In the genomic region with DNA sequence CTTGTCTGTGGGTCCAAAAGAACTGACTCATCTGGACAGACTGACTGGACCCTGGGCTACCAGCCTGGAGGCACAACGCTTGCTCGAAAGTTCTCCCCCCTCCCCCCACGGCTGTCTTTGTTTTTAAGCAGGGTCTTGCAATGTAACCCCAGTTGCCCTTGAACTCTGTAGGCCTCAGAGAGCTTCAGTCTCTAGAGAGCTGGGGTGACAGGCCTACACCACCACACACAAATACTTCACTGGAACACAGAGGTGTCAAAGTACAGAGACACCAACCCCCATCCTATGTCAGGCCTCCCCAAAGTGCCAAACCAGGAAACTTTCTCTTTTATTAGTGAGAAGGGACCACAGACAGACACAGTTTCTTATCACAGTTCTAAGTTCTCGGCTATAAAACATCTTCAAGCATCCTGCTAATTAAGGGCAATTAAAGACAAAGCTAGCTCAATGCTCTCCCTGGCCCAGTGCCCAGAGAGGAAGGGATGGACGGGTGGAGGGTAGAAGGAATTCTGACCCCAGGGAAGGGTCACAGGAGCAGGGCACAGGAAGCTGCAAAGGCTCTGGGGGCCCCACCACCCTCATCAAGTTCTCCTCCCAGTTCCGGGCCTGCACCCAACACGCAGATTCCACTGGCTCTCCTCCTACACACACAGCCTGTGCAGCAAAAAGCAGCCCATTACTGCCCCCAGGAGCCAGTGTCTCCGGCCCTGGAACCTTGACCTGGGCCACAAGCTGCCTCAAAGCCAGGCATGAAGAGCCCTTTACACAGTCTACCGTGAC, we compare ENCODE assay signal across 7 mouse cellular contexts. TPM values are rescaled to one million over a fixed set of nuclear protein-coding genes. Genes with fewer than 3 reads are reported as not detected.
DNase-seq lines count a peak whose midpoint lies in the region; ATAC-seq lines count a peak whose summit lies in the region.

No protein-coding gene starts in this region.

- peak; percentile 80 for DNase-seq in MN1 (ENCODE audit: low spot score)
- DNase-seq in adrenal gland, postnatal 14 days: peak; percentile 52
- peak; percentile 92 for DNase-seq in kidney, postnatal 14 days
- DNase-seq in lung, postnatal 4 days: peak; percentile 62 to 82
- DNase-seq in left cerebral cortex, adult 8-10 months (ENCODE audit: low spot score in 2 of 2): no peak
- DNase-seq in spleen, adult 12 weeks (ENCODE audit: low spot score): no peak

- no peaks in the 10 kb centered on the region for H3K27me3 ChIP-seq in heart, embryonic 11.5 days (ENCODE audit: control insufficient read depth, insufficient read depth, low read length)

- 34% methylated on average over 9 of the region's 9 CpGs for WGBS in heart, embryonic 11.5 days (ENCODE audit: insufficient replicate concordance)

- no peaks in the 10 kb centered on the region for H3K36me3 ChIP-seq in heart, embryonic 11.5 days (ENCODE audit: control insufficient read depth, insufficient read depth, low read length)

- no peaks in the 10 kb centered on the region for H3K9me3 ChIP-seq in heart, embryonic 11.5 days (replicated peaks; ENCODE audit: control insufficient read depth, low read length)

- ATAC-seq in heart, embryonic 11.5 days (replicated peaks; ENCODE audit: insufficient number of reproducible peaks, low FRiP score, low TSS enrichment): no peak

- H3K4me3 ChIP-seq in heart, embryonic 11.5 days (ENCODE audit: low read depth, low read length): no peak overlapping the region

- H3K9ac ChIP-seq in heart, embryonic 11.5 days (ENCODE audit: low read depth, low read length): peak overlapping the region; percentile 39

- H3K4me2 ChIP-seq in heart, embryonic 11.5 days: peak overlapping the region; percentile 6

- H3K4me1 ChIP-seq in heart, embryonic 11.5 days (ENCODE audit: control insufficient read depth, insufficient read depth, low read length): peaks cover 62% of the 10 kb centered on the region

- peak overlapping the region; percentile 73 for H3K27ac ChIP-seq in heart, embryonic 11.5 days (ENCODE audit: low read depth, low read length)

RNA-seq across cellular contexts. Expression of a gene that starts 7.3 kb away (rescaled TPM):
- 18.8 and 21.2 TPM in 2 replicates for total RNA-seq in adrenal gland, postnatal 14 days (2021)
- polyA plus RNA-seq in heart, embryonic 11.5 days (2014; fragmentation: Nextera tagmentation; extraction: Ambion mirVana): 18.2 and 35.8 TPM in 2 replicates
- 10 to 100 TPM; 25.6 to 29.5 (median 27.1) TPM for total RNA-seq in left cerebral cortex, adult 8-10 months (2022)

RNA-seq across cellular contexts. Expression of a gene that starts 17.1 kb away (rescaled TPM):
- total RNA-seq in adrenal gland, postnatal 14 days (2021): not detected in 2 replicates
- polyA plus RNA-seq in heart, embryonic 11.5 days (2014; fragmentation: Nextera tagmentation; extraction: Ambion mirVana): not detected in 2 replicates
- under 1 TPM in 1 of 4 experiments, not detected in 3; 0.30 TPM for total RNA-seq in left cerebral cortex, adult 8-10 months (2022)

Comparison
In these comparisons a context has a peak if more than half of its experiments do, and no peak if none do; other contexts are left out.
1. DNase-seq: peak in MN1 (single experiment), adrenal gland, postnatal 14 days (single experiment), kidney, postnatal 14 days (single experiment) and lung, postnatal 4 days (2 of 2); none in left cerebral cortex, adult 8-10 months (0 of 2) and spleen, adult 12 weeks (single experiment).